Mouse (Mus musculus): ENCODE data around the gene Exoc7. TPM values are rescaled to one million over a fixed set of nuclear protein-coding genes. Genes with fewer than 3 reads are reported as not detected.

Exoc7 gene
- polyA plus RNA-seq, 1 experiment from 2014 or later: 47.4 TPM

- Histone ChIP-seq H3K27me3 (replicated peaks; ENCODE audit: control insufficient read depth, insufficient read depth, low read length) (peaks cover 36% of the 10 kb centered on the region), H3K36me3 (ENCODE audit: control insufficient read depth, insufficient read depth, low read length) (no peaks in the 10 kb centered on the region), H3K27ac (ENCODE audit: low read depth, low read length) (no peak overlapping the region), H3K9ac (ENCODE audit: low read depth, low read length) (no peak overlapping the region), H3K4me1 (replicated peaks; ENCODE audit: control insufficient read depth, insufficient read depth, low read length) (peaks cover 24% of the 10 kb centered on the region), H3K4me2 (no peak overlapping the region), H3K4me3 (ENCODE audit: low read depth, low read length) (no peak overlapping the region), H3K9me3 (ENCODE audit: control insufficient read depth, low read length) (no peaks in the 10 kb centered on the region)
- WGBS: 51% methylated on average over 12 of the region's 12 CpGs
- no peak for DNase-seq (ENCODE audit: low spot score)
- ATAC-seq (replicated peaks; ENCODE audit: low FRiP score): no peak
Observed at GRCm38 (mm10) chr11:116337000-116337399, 30.0 kb upstream of the Exoc7 start.

GRCm38 (mm10) chr11:116336393-116336792, 29.4 kb upstream of the Exoc7 start:
- no peaks in the 10 kb centered on the region for H3K9me3 ChIP-seq (ENCODE audit: control insufficient read depth, low read length)
- no peak overlapping the region for H3K9ac ChIP-seq (ENCODE audit: low read depth, low read length)
- no peak overlapping the region for H3K4me3 ChIP-seq (ENCODE audit: low read depth, low read length)
- no peak overlapping the region for H3K27ac ChIP-seq (ENCODE audit: low read depth, low read length)
- H3K36me3 ChIP-seq (ENCODE audit: control insufficient read depth, insufficient read depth, low read length): no peaks in the 10 kb centered on the region
- H3K4me2 ChIP-seq: peak overlapping the region; percentile 100; the same call in 1 of the 2 replicates
- ATAC-seq (replicated peaks; ENCODE audit: low FRiP score): no peak
- peaks cover 26% of the 10 kb centered on the region for H3K4me1 ChIP-seq (replicated peaks; ENCODE audit: control insufficient read depth, insufficient read depth, low read length)
- 84% methylated on average over 4 of the region's 4 CpGs for WGBS
- DNase-seq (ENCODE audit: low spot score): no peak
- peaks cover 36% of the 10 kb centered on the region for H3K27me3 ChIP-seq (replicated peaks; ENCODE audit: control insufficient read depth, insufficient read depth, low read length)

- H3K27ac ChIP-seq (ENCODE audit: low read depth, low read length): no peak within 1 kb of the TSS
- peaks cover 36% of the 10 kb centered on the region for H3K27me3 ChIP-seq (replicated peaks; ENCODE audit: control insufficient read depth, insufficient read depth, low read length)
- peak within 1 kb of the TSS; percentile 73 for H3K4me3 ChIP-seq (ENCODE audit: low read depth, low read length)
- H3K4me1 ChIP-seq (replicated peaks; ENCODE audit: control insufficient read depth, insufficient read depth, low read length): peaks cover 26% of the 10 kb centered on the region
- peak within 1 kb of the TSS; percentile 64 for H3K9ac ChIP-seq (ENCODE audit: low read depth, low read length)
- peak within 1 kb of the TSS; percentile 100 for H3K4me2 ChIP-seq
- no peaks in the 10 kb centered on the region for H3K36me3 ChIP-seq (ENCODE audit: control insufficient read depth, insufficient read depth, low read length)
- ATAC-seq (replicated peaks; ENCODE audit: low FRiP score) (peak; percentile 82), DNase-seq (ENCODE audit: low spot score) (peak; percentile 95)
- WGBS: under 1% methylated on average over 61 of the region's 61 CpGs
- no peaks in the 10 kb centered on the region for H3K9me3 ChIP-seq (ENCODE audit: control insufficient read depth, low read length)
Observed at GRCm38 (mm10) chr11:116335244-116336036, 28.4 kb upstream of the Exoc7 start, which contains the start of gene Foxj1. Gene Foxj1, minus strand, starts transcription at chr11:116335399.

GRCm38 (mm10) chr11:116334417-116334782, 27.4 kb upstream of the Exoc7 start:
- DNase-seq (ENCODE audit: low spot score): no peak
- Histone ChIP-seq H3K4me2 (peak overlapping the region; percentile 100), H3K36me3 (ENCODE audit: control insufficient read depth, insufficient read depth, low read length) (no peaks in the 10 kb centered on the region), H3K9me3 (ENCODE audit: control insufficient read depth, low read length) (no peaks in the 10 kb centered on the region), H3K27me3 (replicated peaks; ENCODE audit: control insufficient read depth, insufficient read depth, low read length) (peaks cover 36% of the 10 kb centered on the region), H3K9ac (ENCODE audit: low read depth, low read length) (no peak overlapping the region), H3K4me3 (ENCODE audit: low read depth, low read length) (peak overlapping the region; percentile 73), H3K27ac (ENCODE audit: low read depth, low read length) (no peak overlapping the region), H3K4me1 (replicated peaks; ENCODE audit: control insufficient read depth, insufficient read depth, low read length) (peaks cover 26% of the 10 kb centered on the region)
- ATAC-seq (replicated peaks; ENCODE audit: low FRiP score): no peak
- WGBS: 4% methylated on average over 26 of the region's 26 CpGs

GRCm38 (mm10) chr11:116333526-116334416, 26.7 kb upstream of the Exoc7 start:
- H3K4me1 ChIP-seq (replicated peaks; ENCODE audit: control insufficient read depth, insufficient read depth, low read length): peaks cover 26% of the 10 kb centered on the region
- DNase-seq (ENCODE audit: low spot score) (no peak), ATAC-seq (replicated peaks; ENCODE audit: low FRiP score) (no peak)
- WGBS: 26% methylated on average over 31 of the region's 31 CpGs
- H3K9me3 ChIP-seq (ENCODE audit: control insufficient read depth, low read length): no peaks in the 10 kb centered on the region
- peak overlapping the region; percentile 73 for H3K4me3 ChIP-seq (ENCODE audit: low read depth, low read length)
- H3K27me3 ChIP-seq (replicated peaks; ENCODE audit: control insufficient read depth, insufficient read depth, low read length): peaks cover 36% of the 10 kb centered on the region
- peak overlapping the region; percentile 34; the same call in 1 of the 2 replicates for H3K27ac ChIP-seq (ENCODE audit: low read depth, low read length)
- no peaks in the 10 kb centered on the region for H3K36me3 ChIP-seq (ENCODE audit: control insufficient read depth, insufficient read depth, low read length)
- H3K9ac ChIP-seq (ENCODE audit: low read depth, low read length): no peak overlapping the region
- H3K4me2 ChIP-seq: peak overlapping the region; percentile 100

GRCm38 (mm10) chr11:116332983-116333270, 25.9 kb upstream of the Exoc7 start:
- no peak for DNase-seq (ENCODE audit: low spot score)
- Histone ChIP-seq H3K4me1 (replicated peaks; ENCODE audit: control insufficient read depth, insufficient read depth, low read length) (peaks cover 26% of the 10 kb centered on the region), H3K4me3 (ENCODE audit: low read depth, low read length) (no peak overlapping the region), H3K27me3 (replicated peaks; ENCODE audit: control insufficient read depth, insufficient read depth, low read length) (peaks cover 36% of the 10 kb centered on the region), H3K4me2 (peak overlapping the region; percentile 100), H3K36me3 (ENCODE audit: control insufficient read depth, insufficient read depth, low read length) (no peaks in the 10 kb centered on the region), H3K9ac (ENCODE audit: low read depth, low read length) (no peak overlapping the region), H3K9me3 (ENCODE audit: control insufficient read depth, low read length) (no peaks in the 10 kb centered on the region), H3K27ac (ENCODE audit: low read depth, low read length) (peak overlapping the region; percentile 34; the same call in 1 of the 2 replicates)
- WGBS: 57% methylated on average over 3 of the region's 3 CpGs
- no peak for ATAC-seq (replicated peaks; ENCODE audit: low FRiP score)

GRCm38 (mm10) chr11:116332232-116332982, 25.4 kb upstream of the Exoc7 start:
- DNase-seq (ENCODE audit: low spot score): no peak
- Histone ChIP-seq H3K4me1 (replicated peaks; ENCODE audit: control insufficient read depth, insufficient read depth, low read length) (peaks cover 26% of the 10 kb centered on the region), H3K9ac (ENCODE audit: low read depth, low read length) (no peak overlapping the region), H3K27me3 (replicated peaks; ENCODE audit: control insufficient read depth, insufficient read depth, low read length) (peaks cover 33% of the 10 kb centered on the region), H3K4me2 (peak overlapping the region; percentile 100), H3K27ac (ENCODE audit: low read depth, low read length) (no peak overlapping the region), H3K36me3 (ENCODE audit: control insufficient read depth, insufficient read depth, low read length) (no peaks in the 10 kb centered on the region), H3K4me3 (ENCODE audit: low read depth, low read length) (no peak overlapping the region), H3K9me3 (ENCODE audit: control insufficient read depth, low read length) (no peaks in the 10 kb centered on the region)
- ATAC-seq (replicated peaks; ENCODE audit: low FRiP score): no peak
- WGBS: 52% methylated on average over 19 of the region's 19 CpGs

GRCm38 (mm10) chr11:116330211-116330518, 23.1 kb upstream of the Exoc7 start:
- 81% methylated on average over 7 of the region's 7 CpGs for WGBS

More at GRCm38 (mm10) chr11:116330211-116330518, 23.1 kb upstream of the Exoc7 start:
- ATAC-seq (replicated peaks; ENCODE audit: low FRiP score): no peak
- DNase-seq (ENCODE audit: low spot score): no peak
- H3K4me3 ChIP-seq (ENCODE audit: low read depth, low read length): no peak overlapping the region
- peaks cover 24% of the 10 kb centered on the region for H3K27me3 ChIP-seq (replicated peaks; ENCODE audit: control insufficient read depth, insufficient read depth, low read length)
- H3K9ac ChIP-seq (ENCODE audit: low read depth, low read length): no peak overlapping the region
- H3K4me1 ChIP-seq (replicated peaks; ENCODE audit: control insufficient read depth, insufficient read depth, low read length): peaks cover 23% of the 10 kb centered on the region
- H3K9me3 ChIP-seq (ENCODE audit: control insufficient read depth, low read length): no peaks in the 10 kb centered on the region
- H3K36me3 ChIP-seq (ENCODE audit: control insufficient read depth, insufficient read depth, low read length): no peaks in the 10 kb centered on the region
- H3K27ac ChIP-seq (ENCODE audit: low read depth, low read length): no peak overlapping the region
- H3K4me2 ChIP-seq: no peak overlapping the region

All from liver, embryonic 11.5 days (tissue).